Mouse (Mus musculus) layer of hippocampus, adult 2 months (tissue): Measurements from ENCODE around the gene Ppara. TPM values are rescaled to one million over a fixed set of nuclear protein-coding genes. Genes with fewer than 3 reads are reported as not detected.

ENCODE experiments used
- DNase-seq, 2 experiments: peaks; one replicate each; pipeline ENCODE4 v3.0.0; 2022; ENCODE audit warnings: low spot score in 2 of 2
- H3K27ac ChIP-seq: fragments of 200-600 bp; 2 replicates; pipeline ENCODE4 v1.8.1; 2022
- H3K4me3 ChIP-seq: fragments of 200-600 bp; 2 replicates; pipeline ENCODE4 v1.8.1; 2022; ENCODE audit warnings: mild to moderate bottlenecking
- CTCF ChIP-seq: fragments of 200-600 bp; conservative IDR thresholded peaks from 2 replicates; pipeline ENCODE4 v1.8.1; 2022; ENCODE audit warnings: antibody characterized with exemption, mild to moderate bottlenecking, moderate library complexity
- total RNA-seq, 2 experiments: library from RNA; stranded (reverse); gene quantifications; 2 replicates each; pipeline ENCODE4 v1.2.3; 2021

Gene Ppara
- total RNA-seq, 2 experiments from 2014 or later: 3.1 to 3.9 TPM

GRCm38 (mm10) chr15:85786711-85787110, 51.9 kb downstream of the Ppara start:
- no peak for DNase-seq
- TF ChIP-seq CTCF: no peak
- H3K27ac ChIP-seq: no peak overlapping the region

GRCm38 (mm10) chr15:85787482-85787881, 52.7 kb downstream of the Ppara start:
- TF ChIP-seq CTCF: no peak

More at GRCm38 (mm10) chr15:85786711-85787110, 51.9 kb downstream of the Ppara start:
- H3K4me3 ChIP-seq: no peak overlapping the region

GRCm38 (mm10) chr15:85788051-85788450, 53.3 kb downstream of the Ppara start:
- no peak overlapping the region for H3K27ac ChIP-seq
- no peak for TF ChIP-seq CTCF
- H3K4me3 ChIP-seq: no peak overlapping the region
- DNase-seq: no peak

More at GRCm38 (mm10) chr15:85787482-85787881, 52.7 kb downstream of the Ppara start:
- Histone ChIP-seq H3K4me3 (no peak overlapping the region), H3K27ac (no peak overlapping the region)
- no peak for DNase-seq

GRCm38 (mm10) chr15:85788633-85789032, 53.9 kb downstream of the Ppara start:
- Histone ChIP-seq H3K27ac (no peak overlapping the region), H3K4me3 (no peak overlapping the region)
- no peak for DNase-seq
- TF ChIP-seq CTCF: no peak

- TF ChIP-seq CTCF: no peak
- no peak overlapping the region for H3K4me3 ChIP-seq
- H3K27ac ChIP-seq: no peak overlapping the region
- no peak for DNase-seq
Measured at GRCm38 (mm10) chr15:85791449-85791848, 56.7 kb downstream of the Ppara start.

GRCm38 (mm10) chr15:85792819-85793218, 58.0 kb downstream of the Ppara start:
- H3K4me3 ChIP-seq: no peak overlapping the region
- no peak overlapping the region for H3K27ac ChIP-seq
- DNase-seq: peak in 1 of 2 experiments; percentile 23
- no peak for TF ChIP-seq CTCF

GRCm38 (mm10) chr15:85795516-85795915, 60.7 kb downstream of the Ppara start:
- TF ChIP-seq CTCF: no peak
- Histone ChIP-seq H3K4me3 (no peak overlapping the region), H3K27ac (no peak overlapping the region)
- no peak for DNase-seq

- H3K27ac ChIP-seq: no peak overlapping the region
- no peak for DNase-seq
- H3K4me3 ChIP-seq: no peak overlapping the region
- TF ChIP-seq CTCF: no peak
Measured at GRCm38 (mm10) chr15:85798676-85799075, 63.9 kb downstream of the Ppara start.

GRCm38 (mm10) chr15:85802931-85803330, 68.1 kb downstream of the Ppara start:
- no peak for DNase-seq
- H3K27ac ChIP-seq: no peak overlapping the region
- H3K4me3 ChIP-seq: no peak overlapping the region
- TF ChIP-seq CTCF: no peak

- no peak for DNase-seq
- Histone ChIP-seq H3K27ac (no peak overlapping the region), H3K4me3 (no peak overlapping the region)
- TF ChIP-seq CTCF: no peak
Measured at GRCm38 (mm10) chr15:85806886-85807285, 72.1 kb downstream of the Ppara start.

GRCm38 (mm10) chr15:85807404-85807803, 72.6 kb downstream of the Ppara start:
- DNase-seq: no peak

GRCm38 (mm10) chr15:85808031-85808430, 73.2 kb downstream of the Ppara start:
- TF ChIP-seq CTCF: no peak
- no peak for DNase-seq
- Histone ChIP-seq H3K4me3 (no peak overlapping the region), H3K27ac (no peak overlapping the region)

More at GRCm38 (mm10) chr15:85807404-85807803, 72.6 kb downstream of the Ppara start:
- Histone ChIP-seq H3K27ac (no peak overlapping the region), H3K4me3 (no peak overlapping the region)
- no peak for TF ChIP-seq CTCF

GRCm38 (mm10) chr15:85808434-85808833, 73.7 kb downstream of the Ppara start:
- peak; percentile 42 for TF ChIP-seq CTCF
- Histone ChIP-seq H3K4me3 (no peak overlapping the region), H3K27ac (no peak overlapping the region)
- DNase-seq: no peak

- no peak overlapping the region for H3K4me3 ChIP-seq
- TF ChIP-seq CTCF: no peak
- no peak for DNase-seq
- H3K27ac ChIP-seq: no peak overlapping the region
Measured at GRCm38 (mm10) chr15:85809091-85809490, 74.3 kb downstream of the Ppara start.

GRCm38 (mm10) chr15:85810462-85810805, 75.7 kb downstream of the Ppara start:
- Histone ChIP-seq H3K4me3 (peak overlapping the region; percentile 74), H3K27ac (peak overlapping the region; percentile 100)
- TF ChIP-seq CTCF: no peak
- no peak for DNase-seq
